Mouse (Mus musculus) brain, adult 2 months (tissue): ENCODE results near the gene Cnnm3.

Experiments
- DNase-seq: peaks from one replicate; pipeline ENCODE4 v3.0.0; 2011; ENCODE audit warnings: low read depth, low spot score

The Cnnm3 gene

DNA sequence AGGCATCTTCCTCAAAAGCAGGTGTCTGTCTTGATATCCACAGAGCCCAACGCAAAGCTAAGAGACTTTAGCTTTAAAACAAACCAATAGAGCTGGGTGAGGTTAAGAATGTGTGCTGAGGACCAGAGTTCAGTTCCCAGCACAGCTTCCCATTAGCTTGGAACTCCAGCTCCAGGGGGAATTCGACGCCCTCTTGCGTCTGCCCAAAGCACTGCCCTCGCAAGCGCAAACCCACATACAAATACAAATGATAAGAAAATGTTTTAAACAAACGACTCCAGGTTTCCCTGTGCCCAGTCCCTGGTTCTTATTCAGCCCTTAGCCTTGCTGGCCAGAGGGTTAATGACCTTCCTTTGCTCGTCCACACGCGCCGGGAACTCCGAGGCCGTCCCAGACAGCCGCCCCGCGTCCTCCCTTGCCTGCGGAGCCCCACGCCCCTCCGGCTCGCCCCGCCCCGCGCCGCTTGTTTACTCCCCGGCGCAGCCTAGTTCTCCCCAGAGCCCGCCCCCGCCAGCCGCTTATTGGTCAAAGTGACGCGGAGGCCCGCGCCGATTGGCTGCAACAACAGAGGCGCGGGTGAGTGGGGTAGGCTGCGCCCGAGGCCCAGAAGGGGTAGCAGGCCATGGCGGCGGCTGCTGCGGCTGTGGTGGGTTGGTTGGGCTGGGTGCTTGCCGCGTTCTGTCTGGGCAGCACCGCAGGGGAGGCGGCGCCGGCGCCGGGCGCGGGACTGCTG lies at the start of gene Cnnm3:
TSS of gene Cnnm3 (plus strand) at position 579 of the 733 bp plus-strand sequence.
- DNase-seq, result peak; percentile 98

DNA sequence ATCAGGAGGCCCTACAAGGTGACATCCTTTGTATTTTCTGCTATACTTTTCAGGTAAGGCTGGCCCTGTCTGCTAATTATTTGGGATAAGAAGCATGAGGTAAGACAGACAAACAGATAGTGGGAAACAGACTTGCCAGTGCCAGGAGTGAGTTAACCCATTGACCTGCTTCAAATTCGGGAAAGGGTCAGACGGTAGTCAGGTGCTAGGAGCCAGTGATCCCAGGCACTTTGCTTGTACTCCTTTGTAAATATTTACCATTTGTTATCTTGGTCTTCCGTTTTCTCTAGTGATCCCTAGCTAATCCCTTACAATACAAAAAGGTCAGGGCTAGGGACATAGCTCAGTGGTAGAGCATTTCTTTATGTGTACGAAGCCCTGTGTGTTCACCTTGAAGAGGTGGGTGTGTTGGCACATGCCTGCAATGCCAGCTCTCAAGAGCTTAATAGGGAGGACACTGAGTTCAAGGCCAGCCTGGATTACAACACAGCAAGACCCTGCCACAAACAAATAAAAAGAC lies 46.0 kb upstream of the Cnnm3 start:
- DNase-seq, result no peak

DNA sequence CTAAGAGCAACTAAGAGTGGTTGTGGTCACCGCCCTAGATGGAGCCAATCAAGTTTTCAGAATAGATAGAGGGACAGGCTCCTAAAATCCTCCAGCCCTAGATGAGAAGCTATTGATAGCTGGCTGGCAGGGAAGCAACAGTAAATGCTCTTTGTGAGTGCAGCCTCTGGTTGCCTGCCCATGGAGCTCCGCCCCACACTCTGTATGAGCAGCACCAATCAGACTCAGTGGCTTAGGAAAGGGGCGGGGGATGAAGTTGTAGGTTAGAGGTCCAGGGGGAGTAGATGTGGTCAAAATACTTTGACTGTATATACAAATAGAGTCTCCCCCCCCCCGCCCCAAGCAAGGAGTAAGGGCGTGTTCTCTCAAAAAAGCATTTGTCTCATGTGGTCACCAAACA lies 44.2 kb upstream of the Cnnm3 start:
- no peak for DNase-seq

DNA sequence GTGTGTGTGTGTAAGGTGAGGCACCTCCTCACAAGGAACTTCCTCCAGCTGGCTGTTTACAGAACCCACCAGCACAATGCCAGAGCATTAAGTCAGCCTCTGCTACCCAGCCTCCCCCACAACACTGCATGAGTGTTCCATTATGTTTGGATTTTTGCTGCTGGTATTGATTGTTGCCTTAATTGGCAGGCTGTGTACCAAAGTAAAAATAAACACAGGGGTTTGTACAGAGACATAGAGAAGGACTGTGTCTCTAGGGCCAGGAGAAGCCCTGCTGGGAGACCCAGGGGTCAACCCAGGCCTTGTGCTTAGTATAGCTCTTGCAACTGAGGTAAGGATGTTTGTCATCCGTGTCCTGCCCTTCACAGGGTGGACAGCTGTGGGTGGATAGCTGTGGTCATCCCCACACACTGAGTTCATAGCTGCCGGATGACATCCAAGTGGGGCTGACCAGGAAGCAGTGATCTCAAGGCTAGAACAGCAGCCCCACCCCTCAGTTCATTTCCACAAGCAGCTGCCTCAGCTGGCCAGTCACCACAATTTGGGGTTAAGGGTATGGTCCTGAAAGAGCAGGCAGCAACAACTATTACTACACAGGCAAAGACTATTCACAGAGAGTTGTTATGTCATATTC lies 41.7 kb upstream of the Cnnm3 start:
- DNase-seq, result no peak

DNA sequence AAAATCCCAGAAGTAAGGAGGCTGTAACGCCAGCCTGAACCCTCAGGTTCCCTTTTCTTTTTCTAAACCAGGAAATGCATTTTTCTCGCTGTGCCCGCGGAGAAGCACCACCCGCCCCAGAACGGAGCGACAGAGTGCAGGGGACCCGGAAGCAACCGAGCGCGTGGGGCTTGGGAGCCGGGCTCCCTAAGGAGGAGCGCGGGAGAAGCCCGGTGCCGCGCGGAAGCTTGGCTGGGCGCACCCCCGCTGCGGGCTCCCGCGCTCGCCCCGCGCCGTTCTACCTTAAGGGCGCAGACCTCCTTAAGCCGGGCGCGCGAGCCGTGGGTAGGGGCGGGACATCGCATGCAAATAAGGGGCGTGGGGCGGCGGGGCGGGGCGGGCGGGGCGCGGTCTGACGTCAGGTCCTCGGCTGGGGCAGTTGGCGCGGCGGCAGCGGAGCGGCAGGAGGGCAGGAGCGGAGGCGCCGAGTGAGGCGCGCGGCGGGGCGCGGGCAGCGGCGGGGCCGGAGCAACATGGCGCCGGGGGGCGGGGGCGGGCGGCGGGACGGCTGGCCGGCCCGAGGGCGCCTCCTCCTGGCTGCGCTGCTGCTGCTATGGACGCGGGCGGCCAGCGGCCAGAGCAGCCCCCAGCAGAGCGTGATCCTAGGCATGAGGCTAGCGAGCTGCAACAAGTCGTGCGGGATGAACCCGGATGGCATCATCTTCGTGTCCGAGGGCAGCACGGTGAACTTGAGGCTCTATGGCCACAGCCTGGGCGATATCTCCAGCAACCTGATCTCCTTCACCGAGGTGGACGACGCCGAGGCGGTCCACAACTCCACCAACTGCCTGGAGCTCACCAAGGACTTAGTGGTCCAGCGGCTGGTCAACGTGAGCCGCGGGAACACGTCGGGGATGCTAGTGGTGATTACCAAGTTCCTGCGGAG lies 40.2 kb upstream of the Cnnm3 start, which contains the start of gene Cnnm4:
TSS of gene Cnnm4 (plus strand) at position 440 of the 925 bp plus-strand sequence.
- peak; percentile 97 for DNase-seq

DNA sequence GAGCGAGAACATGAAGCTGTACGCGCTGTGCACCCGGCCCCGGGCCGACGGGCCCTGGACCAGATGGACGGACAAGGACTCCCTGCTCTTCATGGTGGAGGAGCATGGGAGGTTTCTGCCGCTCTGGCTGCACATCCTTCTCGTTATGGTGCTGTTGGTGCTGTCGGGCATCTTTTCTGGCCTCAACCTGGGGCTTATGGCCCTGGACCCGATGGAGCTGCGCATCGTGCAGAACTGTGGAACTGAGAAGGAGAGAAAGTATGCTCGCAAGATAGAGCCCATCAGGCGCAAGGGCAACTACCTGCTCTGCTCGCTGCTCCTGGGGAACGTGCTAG lies 39.6 kb upstream of the Cnnm3 start:
- no peak for DNase-seq

DNA sequence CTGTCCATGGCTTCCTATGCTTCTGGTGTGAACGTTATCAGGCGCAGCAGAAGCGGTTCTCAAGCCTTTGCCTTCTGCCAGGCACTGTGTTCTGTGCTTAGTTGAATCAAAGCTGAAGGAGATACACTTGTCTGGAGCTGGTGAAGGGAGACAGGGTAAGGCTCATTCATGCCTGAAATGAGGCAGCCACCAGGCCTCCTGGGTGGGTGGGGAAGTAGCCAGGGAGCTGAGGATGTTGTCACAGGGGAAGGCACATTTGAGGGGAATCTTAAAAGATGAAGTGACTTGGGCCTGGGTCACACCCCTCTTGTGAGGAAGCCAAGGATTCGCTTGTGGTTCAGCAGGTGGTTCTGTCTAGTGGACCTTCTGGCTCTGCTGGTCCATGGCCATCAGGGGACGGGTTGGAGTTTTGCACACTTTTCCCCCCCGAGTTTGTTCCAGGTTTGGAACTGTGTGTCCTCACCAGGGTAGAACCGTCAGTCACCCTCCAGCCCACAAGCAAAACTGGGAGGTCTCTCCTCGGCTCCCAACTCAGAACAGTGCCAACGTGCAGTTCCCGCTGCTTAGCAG lies 38.4 kb upstream of the Cnnm3 start:
- no peak for DNase-seq

DNA sequence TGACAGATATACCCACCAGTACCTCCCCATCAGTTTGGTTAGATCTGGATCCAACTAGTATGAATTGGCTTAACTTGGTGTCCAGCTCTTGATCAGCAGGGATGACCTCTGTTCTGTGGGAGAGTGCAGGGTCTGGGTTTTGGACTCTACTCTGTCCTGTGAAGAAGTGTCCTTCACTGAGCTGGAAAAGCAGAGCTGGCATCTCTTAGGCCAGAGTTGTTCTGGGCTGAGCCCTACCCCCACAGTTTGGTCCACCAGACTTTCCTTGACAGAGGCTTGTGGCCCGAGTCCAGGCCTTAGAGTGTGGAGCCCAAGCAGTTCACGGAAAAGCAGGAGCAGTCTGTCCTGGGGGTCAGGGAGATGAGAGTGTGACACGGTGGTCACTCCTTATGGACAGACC lies 37.0 kb upstream of the Cnnm3 start:
- no peak for DNase-seq

DNA sequence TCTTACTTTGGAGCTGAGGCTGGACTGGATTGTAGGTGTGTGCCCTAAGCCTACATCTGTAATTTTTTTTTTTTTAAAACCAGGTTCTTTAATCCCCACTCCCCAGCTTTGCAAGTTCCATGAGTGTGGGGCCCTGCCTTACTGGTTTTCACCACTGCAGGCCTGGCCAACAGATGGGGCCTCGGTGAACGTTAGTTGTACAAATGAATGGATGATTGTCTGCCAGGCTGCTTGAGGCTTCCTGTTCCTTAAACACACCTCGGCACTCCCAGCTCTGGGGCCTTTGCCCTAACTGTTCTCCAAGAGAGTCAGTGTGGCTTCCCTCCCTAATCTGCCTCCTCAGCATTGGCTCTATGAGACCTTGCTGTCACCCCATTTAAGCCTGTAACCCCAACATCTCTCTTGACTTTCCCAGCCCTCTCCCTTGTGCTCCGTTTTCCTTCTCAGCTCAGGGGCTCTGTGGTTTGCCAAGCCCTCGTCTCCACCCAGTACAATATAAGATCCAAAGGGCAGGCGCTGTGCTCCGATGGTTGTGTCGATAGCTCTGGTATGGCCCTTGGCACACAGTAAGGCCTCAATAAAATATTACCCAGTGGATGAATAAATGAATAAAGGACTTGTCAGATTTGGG lies 36.1 kb upstream of the Cnnm3 start:
- DNase-seq, result peak; percentile 60

DNA sequence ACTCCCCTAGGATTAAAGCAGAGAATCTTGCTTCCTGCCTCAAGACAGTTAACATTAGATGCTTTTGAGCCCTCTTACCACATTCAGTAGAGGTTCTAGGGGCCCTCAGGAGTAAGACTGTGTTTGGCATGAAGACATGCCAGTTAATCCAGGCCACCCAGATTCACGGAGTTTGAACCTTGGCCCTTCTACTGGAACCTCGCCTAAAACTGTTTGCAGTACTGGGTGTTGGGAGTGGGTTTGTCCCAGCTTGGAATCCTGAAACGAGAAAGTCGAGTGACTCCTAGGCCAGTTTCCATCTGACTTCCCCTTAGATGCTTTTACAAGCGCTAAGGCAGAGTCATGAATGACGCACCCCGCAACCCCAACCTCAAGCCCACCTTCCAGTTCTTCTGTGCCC lies 35.2 kb upstream of the Cnnm3 start:
- no peak for DNase-seq

DNA sequence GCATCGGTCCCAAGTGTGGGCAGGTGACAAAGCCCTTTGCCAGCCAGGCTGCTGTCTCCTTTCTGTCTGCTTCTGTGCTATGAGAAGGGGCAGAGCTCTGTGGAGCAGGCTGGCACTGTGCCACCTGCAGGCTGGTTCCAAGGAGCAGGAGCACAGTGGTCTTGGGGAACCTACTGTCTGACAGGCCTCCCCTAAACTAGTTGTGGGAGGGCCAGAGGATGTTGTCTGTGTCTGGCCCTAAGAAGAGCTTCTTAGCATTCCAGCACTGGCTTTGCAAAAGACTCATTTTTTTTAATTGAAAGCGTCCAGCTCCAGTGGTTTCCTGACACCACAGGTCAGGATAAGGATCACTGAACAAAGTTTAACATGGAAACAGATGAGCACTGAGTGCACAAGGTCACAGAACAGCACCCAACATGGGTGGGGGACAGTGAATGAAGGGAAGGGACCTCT lies 33.3 kb upstream of the Cnnm3 start:
- DNase-seq, result no peak

DNA sequence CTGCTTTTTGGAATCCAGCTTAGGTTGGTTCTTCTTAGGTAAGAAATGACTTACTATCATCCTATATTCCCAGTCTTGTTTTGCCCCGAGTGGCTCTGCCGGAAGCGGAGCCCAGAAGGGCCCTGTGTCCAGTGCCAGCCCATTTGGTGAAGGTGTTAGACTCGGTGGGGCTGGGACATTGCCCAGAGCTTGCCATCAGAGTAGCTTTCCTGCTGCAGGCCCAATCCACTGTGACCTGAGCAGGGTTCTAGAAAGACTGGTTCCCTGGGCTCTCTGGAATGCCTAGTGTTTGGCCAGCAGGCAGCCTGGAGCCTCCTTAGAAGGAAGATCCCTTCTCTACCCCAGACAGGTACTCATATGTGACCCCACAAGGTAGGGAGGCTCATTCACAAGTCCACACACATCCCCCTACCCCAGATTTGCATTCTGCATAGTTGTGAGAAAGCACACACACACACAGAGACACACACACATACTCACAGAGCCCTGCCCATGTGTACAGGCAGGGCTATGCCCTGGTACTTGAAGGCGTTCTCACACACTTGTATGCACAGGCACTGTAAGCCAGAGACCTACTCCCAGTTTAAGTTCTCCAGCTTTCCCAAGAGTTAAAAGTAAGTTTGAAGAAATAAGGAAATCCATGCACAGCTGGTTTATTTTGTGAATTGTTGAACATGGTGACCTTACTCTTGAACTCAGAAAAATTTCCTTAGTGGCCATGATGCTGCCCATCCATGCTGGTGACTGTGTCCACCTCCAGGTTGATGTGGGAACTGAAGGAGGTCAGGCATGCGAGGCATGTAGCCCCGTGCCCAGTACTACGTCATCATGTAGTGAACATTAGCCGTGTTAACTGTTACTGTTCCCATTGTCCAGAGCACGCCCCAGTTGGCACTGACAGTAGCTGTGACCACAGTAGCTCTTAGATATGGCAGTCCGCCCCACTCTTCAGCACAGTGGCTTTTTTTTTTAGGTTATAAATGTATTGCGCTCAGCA lies 31.5 kb upstream of the Cnnm3 start:
- peak; percentile 65 for DNase-seq

DNA sequence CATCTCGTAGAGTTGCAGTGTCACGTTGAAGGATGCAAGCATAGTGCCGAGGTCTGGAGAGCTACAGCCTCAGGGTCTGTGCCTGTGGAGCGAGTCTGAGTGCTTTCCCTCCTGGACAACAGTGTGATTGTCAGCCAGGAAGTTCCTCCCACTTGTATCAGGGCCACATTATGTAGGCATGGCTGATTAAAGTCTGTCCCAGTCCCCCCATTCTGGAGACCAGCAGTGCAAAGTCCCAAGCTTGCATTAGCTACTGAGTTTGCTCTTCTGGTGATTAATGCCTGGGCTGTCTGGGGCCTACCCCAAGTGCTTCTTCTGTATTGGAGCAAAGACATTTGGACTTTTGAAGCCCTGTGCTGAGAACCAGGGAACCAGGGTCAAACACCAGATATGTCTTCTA lies 27.8 kb upstream of the Cnnm3 start:
- DNase-seq, result no peak

DNA sequence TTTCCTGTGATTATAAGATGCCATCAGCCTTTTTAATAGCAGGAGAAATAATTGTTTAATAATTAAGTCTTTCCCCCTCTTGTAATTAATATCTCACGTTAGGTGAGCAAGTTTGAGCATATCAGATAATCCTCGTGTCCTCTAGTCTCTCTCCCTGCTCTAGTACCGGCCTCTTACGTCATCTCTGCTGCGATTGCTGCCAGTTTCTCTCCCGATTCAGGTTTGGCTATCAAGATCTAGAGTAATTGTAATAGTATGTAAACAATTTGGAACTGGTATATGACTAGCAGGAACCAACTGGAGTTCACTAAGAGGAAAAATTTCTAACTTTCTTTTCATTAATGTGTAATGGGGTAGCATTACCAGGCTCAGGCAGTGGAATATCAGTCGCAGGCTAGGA lies 26.6 kb upstream of the Cnnm3 start:
- no peak for DNase-seq

DNA sequence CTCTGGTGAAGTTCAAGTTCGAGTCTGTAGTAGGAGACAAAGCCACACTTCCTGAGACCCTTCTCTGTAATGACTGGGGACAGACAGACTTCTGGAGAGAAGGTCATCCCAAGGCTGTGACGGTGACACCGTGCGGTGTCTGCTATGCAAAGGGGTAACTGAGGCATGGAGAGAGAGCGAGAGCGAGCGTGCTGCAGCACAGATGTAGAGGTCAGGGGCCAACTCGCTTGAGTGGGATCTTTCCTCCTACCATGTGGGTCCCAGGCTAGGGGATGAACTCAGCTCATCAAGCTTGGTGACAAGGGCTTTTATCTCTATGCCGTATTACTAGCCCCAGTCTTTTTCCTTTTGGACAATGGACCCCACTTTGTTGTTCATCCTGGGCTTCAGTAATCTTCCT lies 24.6 kb upstream of the Cnnm3 start:
- no peak for DNase-seq

DNA sequence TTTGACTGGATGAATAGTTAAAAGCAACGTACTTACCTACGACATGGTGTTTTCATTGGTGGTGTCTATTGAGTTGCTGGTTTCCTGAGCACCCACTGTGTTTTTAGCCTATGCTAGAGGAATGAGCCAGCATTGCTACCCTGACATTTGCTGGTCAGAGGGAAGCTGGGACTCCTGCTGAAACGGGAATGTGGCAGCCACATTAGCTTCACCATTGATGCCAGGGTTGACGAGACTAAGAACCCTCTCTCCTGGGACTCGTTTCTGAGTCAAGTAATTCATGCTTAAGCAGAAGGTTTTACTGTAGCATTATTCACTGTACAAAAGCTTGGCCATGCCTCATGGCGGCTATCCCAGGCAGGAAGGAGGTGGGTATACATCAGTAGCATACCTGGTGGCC lies 22.0 kb upstream of the Cnnm3 start:
- peak; percentile 66 for DNase-seq

DNA sequence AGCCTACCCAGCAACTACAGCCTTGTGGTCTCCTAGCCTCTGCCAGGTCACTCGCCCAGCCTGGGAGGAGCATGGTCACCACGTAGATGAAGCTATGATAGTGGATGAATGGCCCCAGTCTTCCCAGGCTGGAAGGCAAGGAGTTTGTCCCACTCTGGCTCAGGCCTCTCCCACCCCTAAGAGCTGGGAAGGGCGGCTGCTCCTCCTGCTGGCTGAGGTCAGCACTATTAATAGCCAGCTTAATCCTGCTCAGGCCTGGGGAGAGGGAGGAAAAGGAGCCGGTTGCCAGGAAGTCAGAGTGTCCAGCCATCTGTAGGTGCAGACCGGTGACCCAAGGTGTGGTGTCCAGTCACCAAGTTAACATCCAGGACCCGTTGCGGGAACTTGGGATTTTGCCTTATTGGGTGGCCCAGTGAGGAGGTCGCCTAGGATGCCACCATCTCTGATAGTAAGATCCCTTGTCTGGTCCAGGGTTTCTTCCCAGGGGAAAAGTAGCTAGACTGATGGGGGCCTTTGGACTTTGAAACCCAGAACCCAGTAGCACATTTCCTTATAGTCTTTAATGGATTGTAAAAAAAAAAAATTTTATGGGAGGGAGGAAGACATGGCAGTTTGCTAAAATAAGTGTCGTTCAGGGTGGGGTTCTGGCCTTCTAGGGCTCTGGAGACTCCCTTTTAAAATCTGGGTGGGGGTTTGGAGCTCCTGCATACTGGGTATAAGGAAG lies 19.1 kb upstream of the Cnnm3 start:
- DNase-seq, result peak; percentile 97

DNA sequence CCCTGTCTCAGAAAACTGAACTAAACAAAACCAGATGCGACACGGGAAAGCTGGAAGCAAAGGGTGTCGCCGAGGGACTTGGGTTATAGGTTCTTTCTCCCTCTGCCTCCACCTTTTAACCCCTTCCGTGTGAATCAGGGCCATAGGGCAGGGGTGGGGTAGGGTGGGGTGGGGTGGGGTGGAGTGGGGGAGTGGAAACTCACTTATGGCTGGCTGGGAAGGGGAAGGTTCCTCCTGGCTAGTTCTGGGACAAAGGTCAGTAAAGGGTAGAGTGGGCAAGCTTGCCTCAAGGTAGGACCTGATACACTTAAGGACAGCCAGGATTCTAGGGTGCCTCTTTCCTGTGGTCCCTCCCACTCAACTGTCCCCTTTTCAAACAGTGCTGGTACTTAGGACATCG lies 18.4 kb upstream of the Cnnm3 start:
- DNase-seq, result no peak

DNA sequence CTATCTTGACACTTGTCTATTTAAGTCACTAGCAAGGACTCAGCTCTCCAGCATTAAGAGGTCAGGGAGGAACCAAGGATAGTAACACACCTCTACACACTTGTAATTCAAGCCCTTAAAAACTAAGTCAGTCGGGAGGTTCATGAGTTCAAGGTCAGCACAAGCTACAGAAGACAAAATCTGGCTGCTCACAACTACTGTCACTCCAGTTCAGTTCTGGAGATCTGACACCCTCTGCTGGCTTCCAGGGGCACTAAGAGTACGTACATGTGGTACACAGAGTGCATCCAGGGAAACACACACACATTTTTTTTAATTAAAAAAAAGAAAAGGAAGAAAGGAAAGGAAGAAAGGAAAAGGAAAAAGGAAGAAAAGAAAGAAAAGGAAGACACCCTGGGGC lies 14.9 kb upstream of the Cnnm3 start:
- peak; percentile 79 for DNase-seq
